Mouse (Mus musculus) liver, embryonic 14.5 days (tissue): ENCODE measurements at regions not wholly inside any gene's neighbourhood (a gene's known extent, or its start where the extent isn't known, plus 50 kb on each side); places are given as distances from the start of the nearest gene placed in this dataset.

ENCODE experiments used
- CTCF ChIP-seq: IDR thresholded peaks from 2 replicates; pipeline ENCODE4 v1.5.1; 2016; ENCODE audit warnings: antibody characterized with exemption, low read depth, control low read depth
- EP300 ChIP-seq: IDR thresholded peaks from 2 replicates; pipeline ENCODE4 v1.6.1; 2016; ENCODE audit warnings: antibody characterized with exemption, low read depth

DNA sequence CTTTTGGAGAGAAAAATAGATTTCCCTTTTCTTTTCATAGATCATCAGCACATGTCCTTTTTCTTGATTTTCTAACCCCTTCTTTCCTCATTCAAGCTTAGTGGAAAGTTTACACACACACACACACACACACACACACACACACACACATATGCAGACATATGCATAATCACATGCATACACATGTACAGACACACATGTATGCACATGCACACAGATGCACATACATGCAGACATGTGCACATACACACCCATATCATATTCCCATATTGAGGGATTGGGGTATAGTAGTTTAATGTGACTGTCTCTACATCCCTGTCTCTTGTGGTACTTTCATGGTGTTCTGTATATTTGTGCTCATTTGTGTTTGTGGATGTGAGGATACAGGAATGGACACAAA, 432.0 kb upstream of the Epha5 start:
- no peak for TF ChIP-seq EP300
- TF ChIP-seq CTCF = no peak
